Mouse (Mus musculus) brain, adult 2 months (tissue): ENCODE results near the gene Serinc4.

Experiments
- DNase-seq: peaks from one replicate; pipeline ENCODE4 v3.0.0; 2011; ENCODE audit warnings: low read depth, low spot score

Serinc4 gene

GRCm38 (mm10) chr2:121448136-121448535, 8.4 kb downstream of the Serinc4 start:
- DNase-seq: peak; percentile 41

GRCm38 (mm10) chr2:121447006-121447405, 9.6 kb downstream of the Serinc4 start:
- no peak for DNase-seq

GRCm38 (mm10) chr2:121446506-121446905, 10.1 kb downstream of the Serinc4 start:
- DNase-seq: no peak

- no peak for DNase-seq
These were observed 11.5 kb downstream of the Serinc4 start for GRCm38 (mm10) chr2:121445117-121445516.

GRCm38 (mm10) chr2:121444178-121444577, 12.4 kb downstream of the Serinc4 start, which contains the start of gene Ell3:
Gene Ell3 (minus strand): TSS chr2:121444278.
- DNase-seq: no peak

GRCm38 (mm10) chr2:121443068-121443349, 13.6 kb downstream of the Serinc4 start:
- peak; percentile 28 for DNase-seq

GRCm38 (mm10) chr2:121442259-121443067, 14.1 kb downstream of the Serinc4 start:
- peak; percentile 43 for DNase-seq

- DNase-seq: no peak
These were observed 14.8 kb downstream of the Serinc4 start for GRCm38 (mm10) chr2:121441800-121442199.

GRCm38 (mm10) chr2:121440834-121441605, 15.6 kb downstream of the Serinc4 start:
- DNase-seq: no peak

- no peak for DNase-seq
These were observed 16.8 kb downstream of the Serinc4 start for GRCm38 (mm10) chr2:121439746-121440145.

- peak; percentile 28 for DNase-seq
These were observed 21.7 kb downstream of the Serinc4 start for GRCm38 (mm10) chr2:121434854-121435253.

GRCm38 (mm10) chr2:121425890-121426289, 30.7 kb downstream of the Serinc4 start:
- no peak for DNase-seq

- DNase-seq: no peak
These were observed 33.4 kb downstream of the Serinc4 start for GRCm38 (mm10) chr2:121423166-121423565.

- no peak for DNase-seq
These were observed 38.1 kb downstream of the Serinc4 start for GRCm38 (mm10) chr2:121418476-121418875.

GRCm38 (mm10) chr2:121416356-121416755, 40.2 kb downstream of the Serinc4 start:
- DNase-seq: no peak

GRCm38 (mm10) chr2:121415591-121415990, 41.0 kb downstream of the Serinc4 start:
- DNase-seq: peak; percentile 56

- DNase-seq: no peak
These were observed 41.5 kb downstream of the Serinc4 start for GRCm38 (mm10) chr2:121415103-121415502.

GRCm38 (mm10) chr2:121414139-121414685, 42.4 kb downstream of the Serinc4 start:
- peak; percentile 71 for DNase-seq

- peak; percentile 98 for DNase-seq
These were observed 43.1 kb downstream of the Serinc4 start, which contains the start of the genes Pdia3 and Catsper2 for GRCm38 (mm10) chr2:121413387-121414042. Gene Pdia3 (plus strand): TSS chr2:121413775. Gene Catsper2 (minus strand): TSS chr2:121413792.

GRCm38 (mm10) chr2:121412843-121413386, 43.7 kb downstream of the Serinc4 start:
- no peak for DNase-seq

- DNase-seq: peak; percentile 57
These were observed 48.4 kb downstream of the Serinc4 start for GRCm38 (mm10) chr2:121408160-121408559.

- DNase-seq: no peak
These were observed 53.3 kb downstream of the Serinc4 start for GRCm38 (mm10) chr2:121403296-121403695.
